ENCODE assay signal across 21 mouse cellular contexts in genomic region chr10:89464760-89465405, GRCm38 (mm10).
"Had no signal": no experiment of that assay in that cellular context is flagged by ENCODE, and none has a peak within 500 bp of the region (broad histone marks: within the 10 kb centered on the region; RNA-seq: fewer than 3 reads in every experiment).

No protein-coding gene starts in this region.

- H3K27me3 ChIP-seq: heart, embryonic 13.5 days; heart, embryonic 15.5 days; hindbrain, embryonic 15.5 days; limb, embryonic 13.5 days; limb, embryonic 15.5 days; liver, embryonic 12.5 days had no signal

- DNase-seq: gastrocnemius, postnatal 14 days; gastrocnemius, postnatal 36 days; heart, adult 2 months; heart, postnatal 14 days; heart, postnatal 36 days; kidney, adult 11 months; kidney, postnatal 10 days; kidney, postnatal 25 days; layer of hippocampus, adult 9-11 months; layer of hippocampus, postnatal 36 days; left cerebral cortex, postnatal 4 days; lung, adult 18-20 months had no signal

- H3K36me3 ChIP-seq: heart, embryonic 13.5 days; heart, embryonic 15.5 days; hindbrain, embryonic 13.5 days; hindbrain, embryonic 15.5 days; limb, embryonic 13.5 days; limb, embryonic 15.5 days; liver, embryonic 12.5 days had no signal

- H3K4me3 ChIP-seq: heart, adult 2 months; heart, embryonic 13.5 days; heart, embryonic 15.5 days; hindbrain, embryonic 13.5 days; hindbrain, embryonic 15.5 days; limb, embryonic 13.5 days; limb, embryonic 15.5 days; liver, embryonic 12.5 days had no signal

- H3K27ac ChIP-seq: heart, adult 2 months; heart, embryonic 13.5 days; heart, embryonic 15.5 days; hindbrain, embryonic 13.5 days; hindbrain, embryonic 15.5 days; hindbrain, postnatal 0 days; limb, embryonic 13.5 days; limb, embryonic 15.5 days; liver, embryonic 12.5 days; liver, embryonic 14.5 days had no signal

- H3K4me1 ChIP-seq: heart, embryonic 15.5 days; hindbrain, embryonic 13.5 days; hindbrain, embryonic 15.5 days; limb, embryonic 13.5 days; limb, embryonic 15.5 days had no signal

- H3K9me3 ChIP-seq: heart, embryonic 15.5 days; hindbrain, embryonic 15.5 days; limb, embryonic 15.5 days; liver, embryonic 12.5 days had no signal

- H3K9ac ChIP-seq: heart, embryonic 13.5 days; heart, embryonic 15.5 days; hindbrain, embryonic 13.5 days; hindbrain, embryonic 15.5 days; limb, embryonic 13.5 days; limb, embryonic 15.5 days; liver, embryonic 12.5 days; liver, embryonic 14.5 days had no signal
